Mouse (Mus musculus): Measurements from ENCODE around the gene Hmgcl. TPM values are rescaled to one million over a fixed set of nuclear protein-coding genes. Genes with fewer than 3 reads are reported as not detected.

Gene Hmgcl
- total and polyA plus RNA-seq, 2 experiments from 2014 or later: 26.9 to 54.1 TPM

DNA sequence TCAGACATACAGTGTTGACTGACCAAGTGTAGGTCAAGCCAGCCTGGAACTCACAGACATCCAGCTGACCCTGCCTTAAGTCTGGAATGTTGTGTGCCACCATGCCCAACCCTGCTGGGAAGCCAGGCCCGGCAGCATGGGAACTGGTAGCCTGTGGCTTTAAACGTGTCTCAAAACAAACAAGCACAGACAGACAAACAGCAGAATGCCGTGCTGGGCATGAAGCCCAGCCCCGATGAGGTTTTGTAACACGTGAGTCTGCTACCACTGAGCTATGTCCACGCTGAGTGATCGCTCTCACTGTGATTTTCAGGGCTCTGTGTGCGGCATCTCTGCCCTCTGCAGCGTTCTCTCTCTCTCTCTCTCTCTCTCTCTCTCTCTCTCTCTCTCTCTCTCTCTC, 9.6 kb downstream of the Hmgcl start:
- no peak overlapping the region for H3K4me3 ChIP-seq (ENCODE audit: low read depth, low read length)
- no peak for TF ChIP-seq CTCF (IDR thresholded peaks at IDR 0.05)
- peaks cover 47% of the 10 kb centered on the region for H3K36me3 ChIP-seq (ENCODE audit: insufficient read depth, low read length)
- no peak overlapping the region for H3K27ac ChIP-seq (ENCODE audit: low read depth, low read length)
- WGBS: 83% methylated on average over 9 of the region's 9 CpGs
- H3K4me1 ChIP-seq (ENCODE audit: insufficient read depth, low read length): no peaks in the 10 kb centered on the region
- H3K27me3 ChIP-seq (ENCODE audit: insufficient read depth, low read length): no peaks in the 10 kb centered on the region
- ATAC-seq (ENCODE audit: low FRiP score): no peak
- DNase-seq (ENCODE audit: low spot score): no peak
- H3K9me3 ChIP-seq (ENCODE audit: low read length): no peaks in the 10 kb centered on the region
- no peak overlapping the region for H3K4me2 ChIP-seq (ENCODE audit: low read depth, low read length, poor library complexity, severe bottlenecking)
- H3K9ac ChIP-seq (replicated peaks; ENCODE audit: low read length, poor library complexity, severe bottlenecking): no peak overlapping the region

DNA sequence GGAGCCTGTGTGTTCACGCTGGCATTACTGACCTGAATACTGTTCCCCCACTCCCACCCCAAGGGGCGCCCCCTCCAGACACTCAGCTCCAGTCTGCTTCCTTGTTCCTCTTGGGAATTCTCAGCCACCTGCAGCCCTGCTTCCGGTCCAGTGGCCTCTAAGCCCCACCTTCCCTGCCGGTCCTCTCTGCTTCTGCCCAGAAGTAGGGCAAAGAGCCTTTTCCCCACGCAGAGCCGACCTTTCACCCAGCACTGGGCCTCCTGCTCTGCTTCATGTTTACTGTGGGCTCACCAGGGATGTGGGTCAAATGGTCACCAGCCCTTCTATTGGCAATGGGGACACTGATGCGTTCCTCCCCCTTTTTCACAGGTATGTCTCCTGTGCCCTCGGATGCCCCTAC, 12.1 kb downstream of the Hmgcl start:
- Histone ChIP-seq H3K36me3 (ENCODE audit: insufficient read depth, low read length) (peaks cover 50% of the 10 kb centered on the region), H3K27ac (ENCODE audit: low read depth, low read length) (no peak overlapping the region)
- 64% methylated on average over 8 of the region's 8 CpGs for WGBS

DNA sequence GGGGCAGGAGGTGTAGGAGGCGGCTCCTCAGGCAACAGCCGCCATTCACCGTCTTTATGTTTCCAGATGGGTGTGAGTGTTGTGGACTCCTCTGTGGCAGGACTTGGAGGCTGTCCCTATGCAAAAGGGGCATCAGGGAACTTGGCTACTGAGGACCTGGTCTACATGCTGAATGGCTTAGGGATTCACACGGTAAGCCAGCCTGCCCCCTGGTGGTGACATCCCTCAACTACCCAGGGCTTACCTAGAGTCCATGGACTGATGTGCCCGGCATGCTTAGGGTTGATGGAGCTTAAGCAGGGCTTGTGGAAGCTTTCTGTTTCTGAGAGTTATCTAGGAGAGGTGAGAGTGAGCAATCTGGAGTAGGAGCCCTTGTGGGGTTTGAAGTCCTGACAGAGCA, 14.5 kb downstream of the Hmgcl start:
- ATAC-seq (ENCODE audit: low FRiP score): no peak
- H3K9me3 ChIP-seq (ENCODE audit: low read length): no peaks in the 10 kb centered on the region
- TF ChIP-seq CTCF (IDR thresholded peaks at IDR 0.05): peak; percentile 84
- WGBS: 28% methylated on average over 5 of the region's 5 CpGs
- H3K36me3 ChIP-seq (ENCODE audit: insufficient read depth, low read length): peaks cover 46% of the 10 kb centered on the region
- H3K27ac ChIP-seq (ENCODE audit: low read depth, low read length): no peak overlapping the region
- H3K4me1 ChIP-seq (ENCODE audit: insufficient read depth, low read length): peaks cover 7% of the 10 kb centered on the region; the same call in 1 of the 2 replicates
- no peak overlapping the region for H3K4me2 ChIP-seq (ENCODE audit: low read depth, low read length, poor library complexity, severe bottlenecking)
- DNase-seq (ENCODE audit: low spot score): peak; percentile 80
- no peaks in the 10 kb centered on the region for H3K27me3 ChIP-seq (ENCODE audit: insufficient read depth, low read length)
- no peak overlapping the region for H3K9ac ChIP-seq (replicated peaks; ENCODE audit: low read length, poor library complexity, severe bottlenecking)
- H3K4me3 ChIP-seq (ENCODE audit: low read depth, low read length): no peak overlapping the region

More for the DNA sequence above, 12.1 kb downstream of the Hmgcl start:
- no peak overlapping the region for H3K4me2 ChIP-seq (ENCODE audit: low read depth, low read length, poor library complexity, severe bottlenecking)
- no peak overlapping the region for H3K4me3 ChIP-seq (ENCODE audit: low read depth, low read length)
- H3K27me3 ChIP-seq (ENCODE audit: insufficient read depth, low read length): no peaks in the 10 kb centered on the region
- ATAC-seq (ENCODE audit: low FRiP score): no peak
- no peaks in the 10 kb centered on the region for H3K9me3 ChIP-seq (ENCODE audit: low read length)
- no peak overlapping the region for H3K9ac ChIP-seq (replicated peaks; ENCODE audit: low read length, poor library complexity, severe bottlenecking)
- no peaks in the 10 kb centered on the region for H3K4me1 ChIP-seq (ENCODE audit: insufficient read depth, low read length)
- no peak for DNase-seq (ENCODE audit: low spot score)
- TF ChIP-seq CTCF (IDR thresholded peaks at IDR 0.05): no peak

DNA sequence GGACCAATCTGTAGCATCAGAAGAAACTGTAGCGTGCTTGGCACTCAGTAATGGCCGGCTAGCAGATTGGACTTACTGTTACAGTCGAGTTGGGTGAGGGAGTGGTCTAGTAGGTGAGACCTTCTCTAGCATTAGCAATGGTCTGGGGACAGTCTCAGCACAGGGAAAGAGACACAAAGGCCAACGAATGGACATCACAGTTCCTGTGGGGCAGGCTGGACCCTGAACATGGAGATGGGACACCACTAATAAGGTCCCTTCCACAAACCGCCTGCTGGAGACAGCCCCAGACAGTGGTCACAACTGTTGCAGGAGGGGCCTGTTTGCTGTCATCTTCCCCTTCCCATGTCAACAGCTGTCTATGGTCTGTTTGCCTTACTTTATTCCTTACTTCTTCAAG, 15.5 kb downstream of the Hmgcl start:
- no peak for DNase-seq (ENCODE audit: low spot score)
- no peaks in the 10 kb centered on the region for H3K27me3 ChIP-seq (ENCODE audit: insufficient read depth, low read length)
- no peaks in the 10 kb centered on the region for H3K9me3 ChIP-seq (ENCODE audit: low read length)
- no peak overlapping the region for H3K27ac ChIP-seq (ENCODE audit: low read depth, low read length)
- 92% methylated on average over 5 of the region's 5 CpGs for WGBS
- no peak for TF ChIP-seq CTCF (IDR thresholded peaks at IDR 0.05)
- H3K36me3 ChIP-seq (ENCODE audit: insufficient read depth, low read length): peaks cover 42% of the 10 kb centered on the region
- peaks cover 7% of the 10 kb centered on the region; the same call in 1 of the 2 replicates for H3K4me1 ChIP-seq (ENCODE audit: insufficient read depth, low read length)
- no peak overlapping the region for H3K4me2 ChIP-seq (ENCODE audit: low read depth, low read length, poor library complexity, severe bottlenecking)
- no peak overlapping the region for H3K4me3 ChIP-seq (ENCODE audit: low read depth, low read length)
- ATAC-seq (ENCODE audit: low FRiP score): no peak
- H3K9ac ChIP-seq (replicated peaks; ENCODE audit: low read length, poor library complexity, severe bottlenecking): no peak overlapping the region

DNA sequence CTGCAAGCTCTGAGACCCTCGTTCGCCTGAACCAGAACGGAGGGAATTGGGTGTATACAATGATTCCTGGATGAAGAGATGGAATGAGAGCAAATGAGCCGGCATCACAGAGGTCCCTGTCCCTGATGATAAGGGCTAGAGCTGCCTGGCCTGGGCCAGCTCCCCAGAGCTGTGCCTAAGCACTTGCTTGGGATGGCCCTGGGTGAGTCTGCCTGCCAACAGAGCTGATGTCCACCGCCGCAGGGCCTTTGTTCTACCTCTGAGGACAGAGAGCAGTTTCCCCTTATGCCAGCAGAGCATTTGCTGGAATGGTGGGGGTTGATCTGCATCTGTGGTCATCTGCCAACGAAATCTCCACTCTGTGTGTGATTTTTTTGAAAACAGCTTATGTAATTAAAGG, 15.9 kb downstream of the Hmgcl start:
- DNase-seq (ENCODE audit: low spot score) (no peak), ATAC-seq (ENCODE audit: low FRiP score) (no peak)
- Histone ChIP-seq H3K9ac (replicated peaks; ENCODE audit: low read length, poor library complexity, severe bottlenecking) (no peak overlapping the region), H3K4me3 (ENCODE audit: low read depth, low read length) (no peak overlapping the region), H3K4me2 (ENCODE audit: low read depth, low read length, poor library complexity, severe bottlenecking) (no peak overlapping the region), H3K27ac (ENCODE audit: low read depth, low read length) (no peak overlapping the region), H3K9me3 (ENCODE audit: low read length) (no peaks in the 10 kb centered on the region), H3K27me3 (ENCODE audit: insufficient read depth, low read length) (no peaks in the 10 kb centered on the region), H3K4me1 (ENCODE audit: insufficient read depth, low read length) (peaks cover 7% of the 10 kb centered on the region; the same call in 1 of the 2 replicates), H3K36me3 (ENCODE audit: insufficient read depth, low read length) (peaks cover 46% of the 10 kb centered on the region)
- 89% methylated on average over 7 of the region's 7 CpGs for WGBS
- TF ChIP-seq CTCF (IDR thresholded peaks at IDR 0.05): no peak

DNA sequence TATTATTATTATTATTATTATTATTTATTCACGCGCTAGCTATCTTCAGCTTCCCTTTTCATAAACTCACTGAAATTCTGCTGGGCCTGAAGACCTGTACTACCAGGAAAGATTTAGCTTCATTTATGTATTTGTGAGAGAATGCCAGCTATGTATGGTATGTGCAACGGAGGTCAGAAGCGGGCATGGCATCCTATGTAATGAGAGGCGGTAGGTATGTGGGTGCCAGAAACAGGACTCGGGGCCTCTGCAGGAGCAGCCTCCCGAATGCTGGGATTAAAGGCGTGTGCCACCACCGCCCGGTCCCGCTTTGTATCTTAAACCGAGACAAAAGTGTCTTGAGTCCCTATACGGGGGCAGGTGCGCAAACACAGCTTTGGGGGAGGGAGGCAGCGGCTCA, 16.7 kb downstream of the Hmgcl start:
- peak overlapping the region; percentile 73 for H3K4me3 ChIP-seq (ENCODE audit: low read depth, low read length)
- H3K36me3 ChIP-seq (ENCODE audit: insufficient read depth, low read length): peaks cover 52% of the 10 kb centered on the region
- no peak for TF ChIP-seq CTCF (IDR thresholded peaks at IDR 0.05)
- H3K9me3 ChIP-seq (ENCODE audit: low read length): no peaks in the 10 kb centered on the region
- DNase-seq (ENCODE audit: low spot score): no peak
- H3K27ac ChIP-seq (ENCODE audit: low read depth, low read length): peak overlapping the region; percentile 95
- peaks cover 7% of the 10 kb centered on the region; the same call in 1 of the 2 replicates for H3K4me1 ChIP-seq (ENCODE audit: insufficient read depth, low read length)
- 7% methylated on average over 15 of the region's 15 CpGs for WGBS
- peak overlapping the region; percentile 66 for H3K9ac ChIP-seq (replicated peaks; ENCODE audit: low read length, poor library complexity, severe bottlenecking)
- peak overlapping the region; percentile 83 for H3K4me2 ChIP-seq (ENCODE audit: low read depth, low read length, poor library complexity, severe bottlenecking)
- ATAC-seq (ENCODE audit: low FRiP score): peak; percentile 6; the same call in 1 of the 2 replicates
- H3K27me3 ChIP-seq (ENCODE audit: insufficient read depth, low read length): no peaks in the 10 kb centered on the region

Measured in midbrain, postnatal 0 days (tissue).